Mouse (Mus musculus): ENCODE measurements at regions not wholly inside any gene's neighbourhood (a gene's known extent, or its start where the extent isn't known, plus 50 kb on each side); places are given as distances from the start of the nearest gene placed in this dataset.

DNA sequence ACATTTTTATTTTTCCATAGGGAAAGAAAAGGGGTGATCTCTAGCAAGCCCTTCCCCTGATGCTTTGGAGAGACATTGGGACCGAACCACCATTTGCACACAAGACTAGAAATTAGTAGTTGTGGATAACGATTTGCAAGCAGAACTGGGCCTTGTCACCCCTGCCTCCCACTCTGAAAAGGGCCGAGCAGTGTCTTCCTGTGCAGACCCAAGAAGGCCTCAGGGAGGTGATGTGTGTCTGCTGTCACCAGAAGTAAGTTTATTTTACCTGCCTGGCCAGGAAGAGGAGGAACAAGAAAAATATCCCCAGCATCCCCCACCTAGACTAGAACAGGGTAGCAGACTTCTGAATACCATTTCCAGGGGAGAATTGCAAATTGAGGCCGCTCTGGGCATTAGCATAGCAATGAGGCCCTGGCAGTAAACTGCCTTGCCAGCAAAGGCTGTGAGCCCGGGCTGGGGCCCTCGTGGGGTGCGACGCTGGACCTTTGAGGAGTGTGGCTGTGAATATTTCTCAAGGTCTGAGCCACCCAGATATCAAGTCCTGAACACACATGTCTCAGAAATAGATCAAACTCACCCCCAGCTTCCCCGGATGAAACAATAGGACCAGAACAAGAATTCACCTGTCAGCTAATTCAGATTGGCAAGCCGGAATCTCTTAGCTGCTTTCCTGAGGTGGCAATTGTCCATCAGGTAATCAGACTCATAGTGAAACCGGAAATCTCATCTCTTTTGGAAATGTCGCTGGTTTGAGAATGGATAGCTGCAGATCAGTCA lies 470.4 kb downstream of the Vrk1 start:
- Histone ChIP-seq H3K4me1 (peaks cover 58% of the 10 kb centered on the region), H3K27me3 (replicated peaks; ENCODE audit: low read depth, poor library complexity, severe bottlenecking) (peaks cover 88% of the 10 kb centered on the region), H3K36me3 (replicated peaks) (no peaks in the 10 kb centered on the region), H3K27ac (replicated peaks) (no peak overlapping the region), H3K9me3 (no peaks in the 10 kb centered on the region), H3K4me3 (no peak overlapping the region)
- WGBS = 21% methylated on average over 12 of the region's 12 CpGs
- no peak for DNase-seq (ENCODE audit: low spot score)

DNA sequence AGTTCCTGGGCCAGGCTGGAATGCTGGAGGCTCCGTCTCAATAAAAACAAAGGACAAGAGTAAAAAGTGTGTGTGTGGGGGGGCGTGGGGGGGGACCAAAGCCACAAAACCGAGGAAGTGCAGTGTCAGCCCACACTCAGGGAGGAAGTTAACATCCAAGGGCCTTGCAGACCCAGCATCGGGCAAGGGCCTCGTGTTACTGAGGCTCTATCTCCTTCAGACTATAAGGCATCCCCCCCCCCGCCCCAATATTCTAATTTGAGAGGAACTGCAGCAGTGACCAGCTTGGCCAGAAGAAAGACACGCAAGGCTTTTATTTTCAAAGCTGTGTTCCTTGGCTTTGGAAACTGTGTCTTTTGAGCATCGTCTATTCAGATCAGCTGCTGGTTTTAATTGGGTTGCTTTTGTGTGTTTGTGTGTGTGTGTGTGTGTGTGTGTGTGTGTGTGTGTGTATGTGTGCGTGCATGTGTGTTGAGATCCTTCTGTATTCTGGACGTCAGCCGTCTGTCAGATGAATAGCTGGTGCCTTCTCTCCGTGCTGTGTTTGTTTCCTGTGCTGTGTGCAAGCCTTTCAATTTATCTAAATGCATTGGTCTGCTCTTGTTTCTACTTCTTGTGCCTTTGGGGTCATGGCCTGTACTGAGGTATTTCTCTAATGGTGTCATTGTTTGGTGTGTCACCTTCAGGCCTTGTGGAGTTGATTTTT lies 491.7 kb downstream of the Vrk1 start:
- no peak for DNase-seq (ENCODE audit: low spot score)
- H3K9me3 ChIP-seq = no peaks in the 10 kb centered on the region
- no peak overlapping the region for H3K4me3 ChIP-seq
- H3K27me3 ChIP-seq (replicated peaks; ENCODE audit: low read depth, poor library complexity, severe bottlenecking) = no peaks in the 10 kb centered on the region
- peaks cover 9% of the 10 kb centered on the region for H3K4me1 ChIP-seq
- 49% methylated on average over 12 of the region's 12 CpGs for WGBS
- H3K36me3 ChIP-seq (replicated peaks) = no peaks in the 10 kb centered on the region
- no peak overlapping the region for H3K27ac ChIP-seq (replicated peaks)

DNA sequence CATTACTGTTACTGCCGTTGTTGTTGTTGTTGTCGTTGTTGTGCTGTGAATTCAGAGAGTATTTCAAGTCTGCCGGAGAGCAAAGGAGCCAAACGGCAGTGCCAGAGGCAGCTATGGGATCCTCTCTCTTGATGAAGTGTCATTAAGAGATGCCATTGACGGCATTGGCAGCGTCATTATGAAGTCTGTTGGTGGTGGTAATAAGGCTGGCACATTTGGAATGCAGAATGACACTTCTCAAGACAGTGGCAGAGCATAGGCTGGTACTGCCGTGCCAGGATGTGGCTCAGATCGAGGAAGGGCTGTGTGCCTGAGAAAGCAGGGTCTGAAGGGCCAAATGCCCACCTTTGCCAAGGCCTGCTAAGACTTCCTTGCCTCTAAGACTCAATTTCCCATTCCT lies 494.3 kb downstream of the Vrk1 start:
- Histone ChIP-seq H3K4me1 (peaks cover 14% of the 10 kb centered on the region), H3K36me3 (replicated peaks) (no peaks in the 10 kb centered on the region), H3K27ac (replicated peaks) (no peak overlapping the region), H3K27me3 (replicated peaks; ENCODE audit: low read depth, poor library complexity, severe bottlenecking) (no peaks in the 10 kb centered on the region), H3K4me3 (no peak overlapping the region), H3K9me3 (no peaks in the 10 kb centered on the region)
- no peak for DNase-seq (ENCODE audit: low spot score)
- WGBS = 92% methylated on average over 8 of the region's 8 CpGs

DNA sequence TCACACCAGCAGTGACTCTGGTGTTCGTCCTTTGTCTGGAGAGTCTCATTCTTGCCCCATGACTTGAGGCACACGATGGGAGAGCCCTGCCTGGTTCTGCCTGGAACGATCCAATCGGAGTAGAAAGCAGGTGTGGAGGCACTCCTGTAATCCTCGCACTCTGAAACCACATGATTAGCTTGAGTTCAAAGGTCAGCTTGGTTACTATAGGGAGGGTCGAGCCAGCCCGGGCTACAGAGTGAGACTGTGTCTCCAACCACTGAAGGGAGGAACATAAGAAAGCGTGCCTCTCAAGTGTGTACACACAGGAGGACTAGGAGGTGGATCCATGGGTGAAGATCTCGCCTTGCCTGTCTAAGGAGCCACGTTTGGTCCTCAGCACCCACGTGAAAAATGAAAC lies 504.0 kb downstream of the Vrk1 start:
- H3K36me3 ChIP-seq (replicated peaks) = no peaks in the 10 kb centered on the region
- H3K27ac ChIP-seq (replicated peaks) = peak overlapping the region; percentile 14; the same call in 1 of the 2 replicates
- WGBS = 70% methylated on average over 11 of the region's 11 CpGs
- peaks cover 18% of the 10 kb centered on the region for H3K4me1 ChIP-seq
- H3K27me3 ChIP-seq (replicated peaks; ENCODE audit: low read depth, poor library complexity, severe bottlenecking) = 0 out of 2 replicates have a peak, but pooled peaks cover under 1% of the 10 kb centered on the region
- DNase-seq (ENCODE audit: low spot score) = no peak
- no peaks in the 10 kb centered on the region for H3K9me3 ChIP-seq
- no peak overlapping the region for H3K4me3 ChIP-seq

DNA sequence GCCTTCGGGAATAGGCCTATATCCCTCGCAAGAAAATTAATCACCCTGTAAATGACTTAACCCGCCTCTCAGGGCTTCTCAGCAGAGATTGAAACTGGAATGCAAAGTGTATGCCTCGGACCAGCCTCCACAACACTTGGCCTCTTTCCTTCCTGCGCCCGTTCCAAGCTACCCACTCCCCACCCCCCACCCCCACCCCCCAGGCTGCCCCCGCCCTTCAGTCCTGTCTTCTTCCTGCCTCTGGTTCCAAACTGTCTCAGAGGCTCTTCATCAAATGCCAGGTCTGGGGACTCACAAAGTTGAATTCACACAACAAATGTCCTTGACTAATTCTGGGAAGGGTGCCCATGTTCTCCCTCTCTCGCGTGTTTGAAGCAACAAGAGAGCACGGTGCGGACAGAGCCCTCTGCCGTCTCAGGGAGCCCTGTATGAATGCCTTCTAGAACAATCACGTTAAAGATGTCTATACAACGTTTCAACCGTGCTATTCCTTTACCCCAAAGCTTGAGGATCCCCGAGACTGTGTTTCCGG lies 505.3 kb downstream of the Vrk1 start:
- no peak for DNase-seq (ENCODE audit: low spot score)
- Histone ChIP-seq H3K27ac (replicated peaks) (no peak overlapping the region), H3K4me3 (no peak overlapping the region), H3K9me3 (no peaks in the 10 kb centered on the region), H3K4me1 (peaks cover 18% of the 10 kb centered on the region), H3K27me3 (replicated peaks; ENCODE audit: low read depth, poor library complexity, severe bottlenecking) (0 out of 2 replicates have a peak, but pooled peaks cover 5% of the 10 kb centered on the region), H3K36me3 (replicated peaks) (no peaks in the 10 kb centered on the region)
- 82% methylated on average over 17 of the region's 17 CpGs for WGBS

DNA sequence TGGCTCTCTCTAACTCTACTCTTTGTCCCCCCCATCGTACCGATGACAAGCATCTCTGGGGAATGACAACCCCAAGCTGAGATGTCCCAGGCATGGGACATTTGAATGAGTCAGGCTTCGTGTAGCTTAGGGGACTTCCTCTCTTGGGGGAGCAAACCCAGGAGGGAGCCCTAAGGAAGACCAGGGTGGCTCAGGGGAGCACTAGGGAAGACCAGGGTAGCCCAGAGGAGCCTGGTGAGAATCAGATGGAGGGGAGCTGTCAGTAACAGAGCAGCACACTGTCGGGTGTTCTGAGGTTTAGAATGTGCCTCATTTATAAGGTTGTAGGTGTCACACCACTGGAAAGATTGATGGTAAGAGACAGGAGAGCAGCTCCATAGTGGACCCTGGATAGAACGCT lies 509.1 kb downstream of the Vrk1 start:
- no peaks in the 10 kb centered on the region for H3K36me3 ChIP-seq (replicated peaks)
- 81% methylated on average over 5 of the region's 5 CpGs for WGBS
- H3K27me3 ChIP-seq (replicated peaks; ENCODE audit: low read depth, poor library complexity, severe bottlenecking) = peaks cover 9% of the 10 kb centered on the region; the same call in 1 of the 2 replicates
- H3K9me3 ChIP-seq = no peaks in the 10 kb centered on the region
- H3K4me1 ChIP-seq = peaks cover 12% of the 10 kb centered on the region
- no peak overlapping the region for H3K4me3 ChIP-seq
- H3K27ac ChIP-seq (replicated peaks) = no peak overlapping the region
- no peak for DNase-seq (ENCODE audit: low spot score)

DNA sequence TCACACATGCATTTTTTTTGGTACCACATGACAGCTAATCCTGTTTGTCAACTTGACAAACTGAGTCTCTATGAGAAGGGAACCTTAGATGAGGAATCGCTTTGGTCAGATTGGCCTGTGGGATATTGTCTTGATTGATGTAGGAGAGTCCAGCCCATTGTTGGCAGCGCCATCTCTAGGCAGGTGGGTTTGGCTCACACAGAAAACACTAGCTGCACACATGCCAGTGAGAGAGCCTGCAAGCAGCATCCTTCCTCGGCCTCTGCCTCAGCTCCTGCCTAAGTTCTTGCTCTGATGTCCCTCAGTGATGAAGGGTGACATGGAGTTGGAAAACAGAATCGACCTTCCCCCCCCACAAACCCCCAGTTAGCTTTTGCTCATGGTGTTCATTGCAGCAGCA lies 514.4 kb downstream of the Vrk1 start:
- WGBS = 79% methylated on average over 4 of the region's 4 CpGs
- Histone ChIP-seq H3K36me3 (replicated peaks) (no peaks in the 10 kb centered on the region), H3K4me1 (peaks cover 14% of the 10 kb centered on the region), H3K27ac (replicated peaks) (no peak overlapping the region), H3K9me3 (no peaks in the 10 kb centered on the region), H3K4me3 (no peak overlapping the region), H3K27me3 (replicated peaks; ENCODE audit: low read depth, poor library complexity, severe bottlenecking) (peaks cover 29% of the 10 kb centered on the region)
- no peak for DNase-seq (ENCODE audit: low spot score)

DNA sequence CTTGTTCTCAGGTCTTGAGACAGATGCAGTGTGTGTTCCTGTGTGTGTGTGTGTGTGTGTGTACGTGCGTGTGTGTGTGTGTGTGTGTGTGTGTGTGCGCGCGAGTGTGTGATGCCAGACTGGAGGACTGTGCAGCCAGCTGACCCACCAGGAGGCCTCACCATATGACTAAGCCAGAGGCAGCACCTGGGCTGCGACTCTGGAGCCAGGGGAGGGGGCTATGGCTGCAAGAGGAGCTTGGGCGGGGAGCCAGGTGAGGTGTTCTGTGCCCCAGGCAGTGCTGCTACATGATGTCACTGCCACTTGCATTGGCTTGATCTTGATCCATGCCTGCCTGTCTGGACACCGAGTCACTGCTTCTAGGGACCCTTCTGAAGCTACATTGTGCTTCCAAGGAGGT lies 517.1 kb downstream of the Vrk1 start:
- H3K27me3 ChIP-seq (replicated peaks; ENCODE audit: low read depth, poor library complexity, severe bottlenecking) = peaks cover 30% of the 10 kb centered on the region
- H3K9me3 ChIP-seq = no peaks in the 10 kb centered on the region
- no peak for DNase-seq (ENCODE audit: low spot score)
- H3K27ac ChIP-seq (replicated peaks) = no peak overlapping the region
- WGBS = 62% methylated on average over 8 of the region's 8 CpGs
- no peak overlapping the region for H3K4me3 ChIP-seq
- H3K36me3 ChIP-seq (replicated peaks) = no peaks in the 10 kb centered on the region
- peaks cover 14% of the 10 kb centered on the region for H3K4me1 ChIP-seq

DNA sequence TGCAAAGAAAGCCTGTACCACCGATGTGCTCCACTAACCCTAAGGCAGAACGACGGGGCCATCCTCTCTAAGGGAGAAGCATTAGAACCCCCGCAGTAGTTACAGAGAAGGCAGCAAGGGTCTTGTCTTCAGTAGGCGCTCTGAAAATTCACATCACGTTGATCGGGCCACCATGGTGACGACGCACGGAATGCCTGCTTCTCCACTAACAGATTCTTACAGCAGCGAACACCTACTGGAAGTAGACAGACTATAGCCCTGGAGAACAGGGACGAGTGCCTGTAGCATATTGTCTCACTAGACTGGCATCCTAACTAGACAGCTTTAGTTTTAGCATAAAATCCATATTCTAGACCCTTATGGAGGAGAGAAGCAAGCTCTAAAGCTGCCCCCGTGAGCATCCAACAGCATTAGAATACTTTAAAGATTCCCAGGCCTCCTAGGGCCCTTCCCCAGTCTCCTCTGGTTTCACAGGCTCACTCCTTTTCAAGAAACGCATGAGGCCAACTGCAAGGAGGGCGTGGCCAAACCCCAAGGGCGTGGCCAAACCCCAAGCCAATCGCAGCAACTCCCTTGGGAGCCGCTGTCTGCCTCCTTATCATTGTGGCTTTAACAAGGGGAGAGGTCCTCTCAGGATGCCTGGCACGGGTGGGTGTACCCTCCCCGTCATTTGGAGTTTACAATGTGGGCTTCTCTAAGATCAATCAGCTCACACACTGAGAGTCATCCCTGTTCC lies 517.8 kb downstream of the Vrk1 start:
- Histone ChIP-seq H3K27me3 (replicated peaks; ENCODE audit: low read depth, poor library complexity, severe bottlenecking) (peaks cover 30% of the 10 kb centered on the region), H3K9me3 (no peaks in the 10 kb centered on the region), H3K36me3 (replicated peaks) (no peaks in the 10 kb centered on the region), H3K4me1 (peaks cover 14% of the 10 kb centered on the region), H3K4me3 (peak overlapping the region; percentile 21; the same call in 1 of the 2 replicates), H3K27ac (replicated peaks) (peak overlapping the region; percentile 24; the same call in 1 of the 2 replicates)
- DNase-seq (ENCODE audit: low spot score) = peak; percentile 61
- WGBS = 9% methylated on average over 20 of the region's 20 CpGs

DNA sequence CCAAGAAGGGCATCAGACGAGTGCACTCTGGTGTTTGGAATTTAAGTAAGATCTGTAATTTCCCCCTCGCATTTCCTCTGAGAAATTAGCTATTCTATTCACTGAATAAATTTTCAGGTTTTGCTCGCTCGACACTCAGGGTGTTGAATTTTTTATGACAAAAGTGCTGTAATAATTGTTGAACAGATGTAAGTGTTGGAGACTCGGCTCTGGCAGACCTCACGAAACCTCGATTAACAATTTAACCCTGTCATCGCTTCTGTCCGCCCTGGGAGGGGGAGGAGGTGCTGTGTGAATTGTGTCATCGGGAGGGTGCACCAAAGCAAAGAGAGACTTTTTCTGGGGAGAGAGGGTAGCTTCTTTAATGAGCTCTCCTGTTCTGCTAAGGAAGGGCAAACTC lies 518.5 kb downstream of the Vrk1 start:
- Histone ChIP-seq H3K4me3 (no peak overlapping the region), H3K4me1 (peaks cover 14% of the 10 kb centered on the region), H3K9me3 (no peaks in the 10 kb centered on the region), H3K27ac (replicated peaks) (no peak overlapping the region), H3K27me3 (replicated peaks; ENCODE audit: low read depth, poor library complexity, severe bottlenecking) (peaks cover 30% of the 10 kb centered on the region), H3K36me3 (replicated peaks) (no peaks in the 10 kb centered on the region)
- no peak for DNase-seq (ENCODE audit: low spot score)
- 49% methylated on average over 10 of the region's 10 CpGs for WGBS

DNA sequence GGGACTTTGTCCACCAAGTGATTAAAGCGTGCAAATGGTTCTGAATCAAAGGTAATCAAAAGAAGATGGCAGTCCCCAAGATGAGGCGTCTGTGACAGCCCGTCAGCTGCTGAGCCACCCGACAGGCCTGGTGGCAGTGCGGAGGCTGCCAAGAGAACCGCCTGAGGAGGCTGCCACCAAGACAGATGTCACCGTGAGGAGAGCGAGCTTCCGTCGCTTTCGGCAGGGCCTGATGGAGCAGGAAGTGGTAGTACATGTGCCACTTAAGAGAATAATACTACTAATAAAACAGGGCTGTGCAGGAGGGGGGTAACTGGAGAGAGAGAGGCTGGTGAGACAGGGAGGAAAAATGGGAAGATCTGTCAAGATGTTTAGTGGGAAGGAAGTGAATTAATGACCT lies 519.1 kb downstream of the Vrk1 start:
- DNase-seq (ENCODE audit: low spot score) = no peak

DNA sequence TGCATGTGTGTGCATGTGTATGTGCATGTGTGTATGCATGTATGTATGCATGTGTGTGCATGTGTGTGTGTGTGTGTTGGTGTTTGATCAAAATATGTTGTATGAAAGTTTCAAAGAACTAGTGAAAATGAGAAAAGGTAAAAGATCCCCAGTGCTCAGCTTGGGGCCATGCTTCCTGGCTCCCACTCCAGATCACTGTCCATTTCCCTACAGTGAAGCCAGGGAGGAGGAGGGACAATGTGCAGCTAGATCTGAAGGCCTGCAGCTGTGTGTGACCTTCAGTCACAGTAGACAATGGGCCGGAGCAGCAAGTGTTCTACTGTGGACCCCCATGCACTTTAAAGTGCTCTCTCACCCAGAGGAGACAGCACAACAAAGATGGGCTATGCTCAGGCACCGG lies 525.1 kb downstream of the Vrk1 start:
- no peak for DNase-seq (ENCODE audit: low spot score)
- H3K36me3 ChIP-seq (replicated peaks) = no peaks in the 10 kb centered on the region
- peaks cover 8% of the 10 kb centered on the region for H3K27me3 ChIP-seq (replicated peaks; ENCODE audit: low read depth, poor library complexity, severe bottlenecking)
- 65% methylated on average over 2 of the region's 2 CpGs for WGBS
- H3K4me3 ChIP-seq = no peak overlapping the region
- H3K9me3 ChIP-seq = no peaks in the 10 kb centered on the region
- H3K27ac ChIP-seq (replicated peaks) = no peak overlapping the region
- H3K4me1 ChIP-seq = peaks cover 16% of the 10 kb centered on the region

More for the DNA sequence above, 519.1 kb downstream of the Vrk1 start:
- H3K36me3 ChIP-seq (replicated peaks) = no peaks in the 10 kb centered on the region
- no peaks in the 10 kb centered on the region for H3K9me3 ChIP-seq
- peaks cover 33% of the 10 kb centered on the region for H3K27me3 ChIP-seq (replicated peaks; ENCODE audit: low read depth, poor library complexity, severe bottlenecking)
- 44% methylated on average over 11 of the region's 11 CpGs for WGBS
- no peak overlapping the region for H3K27ac ChIP-seq (replicated peaks)
- H3K4me1 ChIP-seq = peaks cover 14% of the 10 kb centered on the region
- H3K4me3 ChIP-seq = no peak overlapping the region

Data from embryonic facial prominence, embryonic 10.5 days (tissue).